In genomic region chr13:20904118-20904517, GRCm38 (mm10) we compare ENCODE assay signal across 27 mouse cellular contexts.
A peak's percentile ranks its signal among the peaks of the same experiment; 100 is the strongest.
DNase-seq lines count a peak whose midpoint lies in the region; ATAC-seq and TF ChIP-seq lines count a peak whose summit lies in the region.
"Had no signal": no experiment of that assay in that cellular context is flagged by ENCODE, and none has a peak within 500 bp of the region (broad histone marks: within the 10 kb centered on the region; RNA-seq: fewer than 3 reads in every experiment).

No protein-coding gene starts in this region.

- no peak overlapping the region for H3K4me3 ChIP-seq in ES-Bruce4 (ENCODE audit: low read depth, low read length)
- no peak overlapping the region for H3K4me3 ChIP-seq in ES-E14 (ENCODE audit: insufficient read depth in 1 of 2, low read depth in 1 of 2, low read length in 2 of 2, poor library complexity in 1 of 2, severe bottlenecking in 1 of 2)
- H3K4me3 ChIP-seq in forebrain, embryonic 11.5 days (ENCODE audit: low read depth, low read length): no peak overlapping the region
- H3K4me3 ChIP-seq in hindbrain, embryonic 10.5 days: no peak overlapping the region

- H3K36me3 ChIP-seq in ES-Bruce4 (ENCODE audit: control insufficient read depth, insufficient read depth, low read length, poor library complexity, severe bottlenecking) (no peaks in the 10 kb centered on the region), ES-E14 (ENCODE audit: control insufficient read depth, insufficient read depth, low read length, poor library complexity, severe bottlenecking) (no peaks in the 10 kb centered on the region)
- H3K36me3 ChIP-seq in forebrain, embryonic 11.5 days (ENCODE audit: control insufficient read depth, insufficient read depth, low read length): no peaks in the 10 kb centered on the region
- H3K36me3 ChIP-seq in hindbrain, embryonic 10.5 days: no peaks in the 10 kb centered on the region
- H3K36me3 ChIP-seq: G1E had no signal

- peaks cover 1% of the 10 kb centered on the region for H3K4me1 ChIP-seq in ES-Bruce4 (ENCODE audit: control insufficient read depth, insufficient read depth, low read length)
- peaks cover 0 to 8% of the 10 kb centered on the region in 2 experiments; a peak in 1 of 4 replicates for H3K4me1 ChIP-seq in ES-E14 (ENCODE audit: control insufficient read depth in 2 of 2, insufficient read depth in 2 of 2, low read length in 2 of 2, poor library complexity in 1 of 2)
- no peaks in the 10 kb centered on the region for H3K4me1 ChIP-seq in forebrain, embryonic 11.5 days (replicated peaks; ENCODE audit: control insufficient read depth, insufficient read depth, low read length)
- H3K4me1 ChIP-seq in hindbrain, embryonic 10.5 days (replicated peaks): peaks cover 5% of the 10 kb centered on the region; the same call in 1 of the 2 replicates

- TF ChIP-seq EP300 in ES-Bruce4 (IDR thresholded peaks at IDR 0.05; ENCODE audit: insufficient read depth, low read depth, low read length): peak; percentile 75

- no peak for TF ChIP-seq CTCF in ES-Bruce4 (IDR thresholded peaks at IDR 0.05; ENCODE audit: low read depth, low read length)

- ATAC-seq in forebrain, embryonic 11.5 days (replicated peaks; ENCODE audit: low FRiP score): no peak
- ATAC-seq: activated CD4-positive, CD25-positive, alpha-beta regulatory T cell, adult 4 months; CD4-positive, CD25-positive, alpha-beta regulatory T cell, adult 4 months; Patski had no signal

- no peak overlapping the region for H3K4me2 ChIP-seq in forebrain, embryonic 11.5 days (ENCODE audit: low read depth, low read length, severe bottlenecking)

- no peaks in the 10 kb centered on the region for H3K27me3 ChIP-seq in ES-Bruce4 (ENCODE audit: control insufficient read depth, insufficient read depth, low read length, poor library complexity, severe bottlenecking)
- no peaks in the 10 kb centered on the region for H3K27me3 ChIP-seq in forebrain, embryonic 11.5 days (ENCODE audit: control insufficient read depth, insufficient read depth, low read length)
- no peaks in the 10 kb centered on the region for H3K27me3 ChIP-seq in hindbrain, embryonic 10.5 days (ENCODE audit: insufficient read depth, poor library complexity, severe bottlenecking)
- H3K27me3 ChIP-seq: CH12.LX, Patski had no signal

- H3K27ac ChIP-seq in ES-Bruce4 (ENCODE audit: insufficient read depth, low read length) (no peak overlapping the region), ES-E14 (ENCODE audit: insufficient read depth, low read depth, low read length, poor library complexity, severe bottlenecking) (no peak overlapping the region)
- H3K27ac ChIP-seq in forebrain, embryonic 11.5 days (ENCODE audit: low read depth, low read length): no peak overlapping the region
- H3K27ac ChIP-seq in hindbrain, embryonic 10.5 days: no peak overlapping the region

- 80% methylated on average over 4 of the region's 4 CpGs for WGBS in forebrain, embryonic 11.5 days
- WGBS in hindbrain, embryonic 10.5 days: 72% methylated on average over 4 of the region's 4 CpGs

- DNase-seq in ES-CJ7 (ENCODE audit: low read depth, low spot score) (peak; percentile 45), ES-E14 (ENCODE audit: low read depth, low spot score) (peak; percentile 38), ZHBTc4 (ENCODE audit: low read depth, low spot score) (peak; percentile 73)
- DNase-seq in forebrain, embryonic 11.5 days (ENCODE audit: low spot score): no peak
- DNase-seq in Muller cell, postnatal 12 days (ENCODE audit: inconsistent ontology term): no peak
- no peak for DNase-seq in spleen, postnatal 10 days (ENCODE audit: low spot score in 2 of 2)
- DNase-seq in hindbrain, embryonic 10.5 days (ENCODE audit: low spot score): no peak
- DNase-seq: adrenal gland, adult 2 months; adrenal gland, adult 8-10 months; adrenal gland, postnatal 10 days; adrenal gland, postnatal 14 days; adrenal gland, postnatal 25 days; adrenal gland, postnatal 36 days; B cell, adult 2 months; cerebellum, adult 11 months; cerebellum, adult 11-12 months; cerebellum, adult 18-20 months; cerebellum, adult 2 months; cerebellum, adult 8-10 months; cerebellum, adult 9-10 months; cerebellum, adult 9-11 months had no signal

- no peak for TF ChIP-seq POLR2A in ES-Bruce4 (IDR thresholded peaks at IDR 0.05; ENCODE audit: insufficient read depth, low read length)

- no peaks in the 10 kb centered on the region for H3K9me3 ChIP-seq in ES-Bruce4 (replicated peaks; ENCODE audit: control insufficient read depth, insufficient read depth, low read length, poor library complexity, severe bottlenecking)
- H3K9me3 ChIP-seq in ES-E14 (ENCODE audit: control insufficient read depth, insufficient read depth, low read depth, low read length): no peaks in the 10 kb centered on the region
- H3K9me3 ChIP-seq in forebrain, embryonic 11.5 days (ENCODE audit: control insufficient read depth, low read length): no peaks in the 10 kb centered on the region
- no peaks in the 10 kb centered on the region for H3K9me3 ChIP-seq in hindbrain, embryonic 10.5 days
- H3K9me3 ChIP-seq: G1E had no signal

- in situ Hi-C loops in ES-E14 (cut with MboI; ENCODE audit: low sequenced_read_pairs in 2 of 2, unreplicated experiment in 2 of 2): no loop called here

- H3K9ac ChIP-seq in ES-Bruce4 (ENCODE audit: low read depth, poor library complexity, severe bottlenecking) (no peak overlapping the region), ES-E14 (ENCODE audit: insufficient read depth, low read depth, low read length, poor library complexity, severe bottlenecking) (no peak overlapping the region)
- no peak overlapping the region for H3K9ac ChIP-seq in forebrain, embryonic 11.5 days (ENCODE audit: low read length)

TF ChIP-seq in ES-E14, 5 proteins besides CTCF, POLR2A, EP300 and RAD21:
- no peak for TF ChIP-seq MAFK (IDR thresholded peaks at IDR 0.05; ENCODE audit: insufficient read depth, low read depth, low read length)
- TF ChIP-seq CHD2 (IDR thresholded peaks at IDR 0.05; ENCODE audit: low read depth, low read length): no peak
- TF ChIP-seq ZNF384 (IDR thresholded peaks at IDR 0.05; ENCODE audit: low read depth, low read length): no peak
- TF ChIP-seq ZC3H11A (IDR thresholded peaks at IDR 0.05; ENCODE audit: borderline replicate concordance, low read depth, low read length): no peak
- TF ChIP-seq HCFC1 (IDR thresholded peaks at IDR 0.05; ENCODE audit: borderline replicate concordance, insufficient read depth, low read length): no peak

Comparison
In these comparisons a context has a peak if more than half of its experiments do, and no peak if none do; other contexts are left out.
1. DNase-seq: peak in ES-CJ7 (single experiment), ES-E14 (single experiment) and ZHBTc4 (single experiment); none in forebrain, embryonic 11.5 days (single experiment), Muller cell, postnatal 12 days (single experiment), spleen, postnatal 10 days (0 of 2) and hindbrain, embryonic 10.5 days (single experiment).